Mouse (Mus musculus) liver, embryonic 12.5 days (tissue): ENCODE measurements around the gene Atp8b2. TPM values are rescaled to one million over a fixed set of nuclear protein-coding genes. Genes with fewer than 3 reads are reported as not detected.

Experiments
- ATAC-seq: fragments of 200-750 bp; cut with Nextera tagmentation; 2 replicates; pipeline ENCODE4 v1.8.0; 2017; ENCODE audit warnings: moderate number of reproducible peaks, mild to moderate bottlenecking, moderate library complexity
- H3K27ac ChIP-seq: fragments of 300-500 bp; sonication (generic); 2 replicates; pipeline ENCODE4 v1.5.1; 2016; ENCODE audit warnings: mild to moderate bottlenecking
- H3K27me3 ChIP-seq: fragments of 300-500 bp; sonication (generic); replicated peaks from 2 replicates; pipeline ENCODE4 v1.6.1; 2016; ENCODE audit warnings: mild to moderate bottlenecking, moderate library complexity
- H3K36me3 ChIP-seq: fragments of 300-500 bp; sonication (generic); 2 replicates; pipeline ENCODE4 v1.6.1; 2016; ENCODE audit warnings: mild to moderate bottlenecking, moderate library complexity
- H3K4me1 ChIP-seq: fragments of 300-500 bp; sonication (generic); 2 replicates; pipeline ENCODE4 v1.6.1; 2016
- H3K4me2 ChIP-seq: fragments of 300-500 bp; sonication (generic); 2 replicates; pipeline ENCODE4 v1.6.1; 2016; ENCODE audit warnings: mild to moderate bottlenecking, moderate library complexity
- H3K4me3 ChIP-seq: fragments of 300-500 bp; sonication (generic); 2 replicates; pipeline ENCODE4 v1.5.1; 2016; ENCODE audit warnings: mild to moderate bottlenecking, moderate library complexity
- H3K9ac ChIP-seq: fragments of 300-500 bp; sonication (generic); 2 replicates; pipeline ENCODE4 v1.6.1; 2016; ENCODE audit warnings: mild to moderate bottlenecking, moderate library complexity
- H3K9me3 ChIP-seq: fragments of 300-500 bp; sonication (generic); replicated peaks from 2 replicates; pipeline ENCODE4 v1.6.1; 2016; ENCODE audit warnings: mild to moderate bottlenecking, moderate library complexity
- WGBS: fragments of 180-500 bp; shearing (Covaris S2); methylation state at CpG from one replicate; pipeline ENCODE4 v1.1.7; 2016; ENCODE audit not compliant: insufficient replicate concordance; 5-methylcytosine and 5-hydroxymethylcytosine counted together
- polyA plus RNA-seq: library from polyadenylated mRNA; unstranded; fragments of >200 nt; fragmentation: Nextera tagmentation; extraction: Ambion mirVana; gene quantifications from 2 replicates; pipeline ENCODE4 v1.2.1, GENCODE M21; 2016

Gene Atp8b2
- polyA plus RNA-seq, 1 experiment from 2014 or later = 4.2 TPM

GRCm38 (mm10) chr3:89956177-89956971 is 6.9 kb downstream of the Atp8b2 start:
- Histone ChIP-seq H3K9ac (no peak overlapping the region), H3K9me3 (no peaks in the 10 kb centered on the region), H3K4me3 (no peak overlapping the region), H3K36me3 (peaks cover 44% of the 10 kb centered on the region), H3K27ac (no peak overlapping the region), H3K4me2 (no peak overlapping the region), H3K27me3 (peaks cover 25% of the 10 kb centered on the region), H3K4me1 (peaks cover 21% of the 10 kb centered on the region)
- 69% methylated on average over 7 of the region's 7 CpGs for WGBS
- no peak for ATAC-seq

- Histone ChIP-seq H3K36me3 (peaks cover 62% of the 10 kb centered on the region), H3K9ac (no peak overlapping the region), H3K9me3 (no peaks in the 10 kb centered on the region), H3K27me3 (no peaks in the 10 kb centered on the region), H3K4me3 (no peak overlapping the region), H3K4me2 (no peak overlapping the region), H3K27ac (no peak overlapping the region), H3K4me1 (no peaks in the 10 kb centered on the region)
- no peak for ATAC-seq
- 8% methylated on average over 4 of the region's 4 CpGs for WGBS
Observed at GRCm38 (mm10) chr3:89953420-89953819, 9.9 kb downstream of the Atp8b2 start.

- Histone ChIP-seq H3K4me1 (no peaks in the 10 kb centered on the region), H3K27ac (no peak overlapping the region), H3K36me3 (peaks cover 76% of the 10 kb centered on the region), H3K4me2 (no peak overlapping the region), H3K9ac (no peak overlapping the region), H3K27me3 (no peaks in the 10 kb centered on the region), H3K4me3 (no peak overlapping the region), H3K9me3 (no peaks in the 10 kb centered on the region)
- ATAC-seq = no peak
- 81% methylated on average over 6 of the region's 6 CpGs for WGBS
Observed at GRCm38 (mm10) chr3:89948655-89949054, 14.7 kb downstream of the Atp8b2 start.

- H3K4me2 ChIP-seq = no peak overlapping the region
- no peaks in the 10 kb centered on the region for H3K4me1 ChIP-seq
- ATAC-seq = no peak
- H3K36me3 ChIP-seq = peaks cover 82% of the 10 kb centered on the region
- no peaks in the 10 kb centered on the region for H3K9me3 ChIP-seq
- no peak overlapping the region for H3K9ac ChIP-seq
- H3K4me3 ChIP-seq = no peak overlapping the region
- H3K27ac ChIP-seq = no peak overlapping the region
- no peaks in the 10 kb centered on the region for H3K27me3 ChIP-seq
- WGBS = 85% methylated on average over 11 of the region's 11 CpGs
Observed at GRCm38 (mm10) chr3:89948021-89948420, 15.3 kb downstream of the Atp8b2 start.

- no peaks in the 10 kb centered on the region for H3K4me1 ChIP-seq
- no peak overlapping the region for H3K9ac ChIP-seq
- H3K4me2 ChIP-seq = no peak overlapping the region
- no peaks in the 10 kb centered on the region for H3K27me3 ChIP-seq
- WGBS = 75% methylated on average over 8 of the region's 8 CpGs
- H3K36me3 ChIP-seq = peaks cover 89% of the 10 kb centered on the region
- no peak overlapping the region for H3K4me3 ChIP-seq
- H3K9me3 ChIP-seq = no peaks in the 10 kb centered on the region
- no peak overlapping the region for H3K27ac ChIP-seq
- ATAC-seq = peak; percentile 47; the same call in 1 of the 2 replicates
Observed at GRCm38 (mm10) chr3:89945026-89945425, 18.3 kb downstream of the Atp8b2 start.

GRCm38 (mm10) chr3:89942894-89943293 is 20.4 kb downstream of the Atp8b2 start:
- Histone ChIP-seq H3K27ac (no peak overlapping the region), H3K36me3 (peaks cover 75% of the 10 kb centered on the region), H3K4me1 (no peaks in the 10 kb centered on the region), H3K9me3 (no peaks in the 10 kb centered on the region), H3K27me3 (no peaks in the 10 kb centered on the region), H3K9ac (no peak overlapping the region), H3K4me3 (no peak overlapping the region), H3K4me2 (no peak overlapping the region)
- WGBS = 85% methylated on average over 9 of the region's 9 CpGs
- no peak for ATAC-seq

- Histone ChIP-seq H3K27ac (no peak overlapping the region), H3K4me2 (no peak overlapping the region), H3K4me1 (no peaks in the 10 kb centered on the region), H3K9me3 (no peaks in the 10 kb centered on the region), H3K9ac (no peak overlapping the region), H3K36me3 (peaks cover 21% of the 10 kb centered on the region), H3K4me3 (no peak overlapping the region), H3K27me3 (no peaks in the 10 kb centered on the region; the same call in 1 of the 2 replicates)
- ATAC-seq = no peak
- whole genome bisulfite sequencing = 69% methylated on average over 3 of the region's 3 CpGs
Observed at GRCm38 (mm10) chr3:89936495-89936894, 26.8 kb downstream of the Atp8b2 start.

- no peaks in the 10 kb centered on the region for H3K4me1 ChIP-seq
- ATAC-seq = no peak
- no peak overlapping the region for H3K4me2 ChIP-seq
- H3K27ac ChIP-seq = no peak overlapping the region
- H3K4me3 ChIP-seq = no peak overlapping the region
- WGBS = 71% methylated on average over 2 of the region's 2 CpGs
- H3K27me3 ChIP-seq = no peaks in the 10 kb centered on the region; the same call in 1 of the 2 replicates
- H3K9ac ChIP-seq = no peak overlapping the region
- no peaks in the 10 kb centered on the region for H3K36me3 ChIP-seq
- H3K9me3 ChIP-seq = no peaks in the 10 kb centered on the region
Observed at GRCm38 (mm10) chr3:89932925-89933324, 30.4 kb downstream of the Atp8b2 start.

GRCm38 (mm10) chr3:89928956-89929355 is 34.4 kb downstream of the Atp8b2 start:
- H3K4me2 ChIP-seq = no peak overlapping the region
- WGBS = 71% methylated on average over 4 of the region's 4 CpGs
- H3K36me3 ChIP-seq = no peaks in the 10 kb centered on the region
- no peaks in the 10 kb centered on the region for H3K4me1 ChIP-seq
- no peaks in the 10 kb centered on the region for H3K9me3 ChIP-seq
- H3K9ac ChIP-seq = no peak overlapping the region
- H3K27ac ChIP-seq = no peak overlapping the region
- no peaks in the 10 kb centered on the region; the same call in 1 of the 2 replicates for H3K27me3 ChIP-seq
- ATAC-seq = no peak
- H3K4me3 ChIP-seq = no peak overlapping the region

- ATAC-seq = no peak
- Histone ChIP-seq H3K4me3 (no peak overlapping the region), H3K27me3 (peaks cover 6% of the 10 kb centered on the region; the same call in 1 of the 2 replicates), H3K9me3 (no peaks in the 10 kb centered on the region), H3K9ac (no peak overlapping the region), H3K4me2 (no peak overlapping the region), H3K27ac (no peak overlapping the region), H3K36me3 (no peaks in the 10 kb centered on the region), H3K4me1 (no peaks in the 10 kb centered on the region)
- 71% methylated on average over 1 of the region's 1 CpGs for WGBS
Observed at GRCm38 (mm10) chr3:89926440-89926839, 36.9 kb downstream of the Atp8b2 start.

GRCm38 (mm10) chr3:89920711-89921110 is 42.6 kb downstream of the Atp8b2 start:
- WGBS = 49% methylated on average over 6 of the region's 6 CpGs

GRCm38 (mm10) chr3:89917408-89917807 is 45.9 kb downstream of the Atp8b2 start:
- 45% methylated on average over 3 of the region's 3 CpGs for WGBS
- H3K4me2 ChIP-seq = no peak overlapping the region
- no peak for ATAC-seq
- peaks cover 52% of the 10 kb centered on the region for H3K27me3 ChIP-seq
- no peak overlapping the region for H3K27ac ChIP-seq
- no peaks in the 10 kb centered on the region for H3K9me3 ChIP-seq
- no peaks in the 10 kb centered on the region for H3K36me3 ChIP-seq
- H3K4me1 ChIP-seq = peaks cover 11% of the 10 kb centered on the region
- H3K4me3 ChIP-seq = no peak overlapping the region
- no peak overlapping the region for H3K9ac ChIP-seq

More at GRCm38 (mm10) chr3:89920711-89921110, 42.6 kb downstream of the Atp8b2 start:
- Histone ChIP-seq H3K36me3 (no peaks in the 10 kb centered on the region), H3K9me3 (no peaks in the 10 kb centered on the region), H3K27ac (no peak overlapping the region), H3K4me2 (no peak overlapping the region), H3K9ac (no peak overlapping the region), H3K4me3 (no peak overlapping the region), H3K4me1 (no peaks in the 10 kb centered on the region), H3K27me3 (peaks cover 27% of the 10 kb centered on the region)
- no peak; the same call in 1 of the 2 replicates for ATAC-seq
